Mouse (Mus musculus) splenic B cell, adult 2 months (primary cell): ENCODE measurements around the gene Fh1.

Source experiments
- DNase-seq: peaks from one replicate; pipeline ENCODE4 v3.0.0-alpha.2; 2011; ENCODE audit warnings: low read depth, low spot score
- H3K27me3 ChIP-seq: 2 replicates; pipeline ENCODE4 v1.6.1; 2012; ENCODE audit warnings: mild to moderate bottlenecking, low read length, moderate library complexity, mixed read lengths; ENCODE audit not compliant: control insufficient read depth, poor library complexity, insufficient read depth, severe bottlenecking
- H3K36me3 ChIP-seq: 2 replicates; pipeline ENCODE4 v1.6.1; 2012; ENCODE audit warnings: mild to moderate bottlenecking, low read length, moderate library complexity, mixed read lengths; ENCODE audit not compliant: control insufficient read depth, poor library complexity, insufficient read depth, severe bottlenecking

The Fh1 gene

DNA sequence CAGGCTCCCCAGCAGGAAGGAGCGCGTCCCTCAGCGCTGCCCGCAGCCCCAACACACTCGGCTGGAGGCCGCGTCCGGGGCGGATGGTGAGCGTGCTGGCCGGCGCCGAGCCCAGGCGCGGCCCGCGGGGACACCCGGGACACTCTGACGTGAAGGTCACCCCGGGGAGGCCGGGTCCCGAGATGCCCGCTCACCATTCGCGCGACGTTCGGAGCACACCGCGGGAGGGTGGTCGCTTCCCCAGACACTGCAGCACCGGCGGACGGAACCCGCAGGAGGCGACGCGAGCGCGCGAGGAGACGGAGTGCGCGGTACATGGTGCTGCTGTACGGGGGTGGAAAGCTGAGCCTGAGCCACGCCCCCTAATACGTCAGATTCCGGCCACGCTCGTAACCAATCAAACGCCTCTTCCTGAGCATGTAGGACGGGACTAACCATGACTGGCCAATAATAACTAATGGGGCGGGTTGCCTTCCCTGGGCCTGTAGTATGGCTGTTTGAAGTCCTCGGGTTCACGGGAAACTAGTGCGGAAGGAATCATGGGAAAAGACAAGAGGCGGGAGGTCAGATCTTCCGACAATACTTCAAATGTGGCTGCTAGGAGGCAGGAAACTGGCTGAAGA, at the start of gene Fh1:
Gene Fh1, minus strand, starts transcription at position 379 of the 623 bp plus-strand sequence.
- H3K27me3 ChIP-seq, result no peaks in the 10 kb centered on the region
- peak; percentile 98 for DNase-seq
- H3K36me3 ChIP-seq, result no peaks in the 10 kb centered on the region

DNA sequence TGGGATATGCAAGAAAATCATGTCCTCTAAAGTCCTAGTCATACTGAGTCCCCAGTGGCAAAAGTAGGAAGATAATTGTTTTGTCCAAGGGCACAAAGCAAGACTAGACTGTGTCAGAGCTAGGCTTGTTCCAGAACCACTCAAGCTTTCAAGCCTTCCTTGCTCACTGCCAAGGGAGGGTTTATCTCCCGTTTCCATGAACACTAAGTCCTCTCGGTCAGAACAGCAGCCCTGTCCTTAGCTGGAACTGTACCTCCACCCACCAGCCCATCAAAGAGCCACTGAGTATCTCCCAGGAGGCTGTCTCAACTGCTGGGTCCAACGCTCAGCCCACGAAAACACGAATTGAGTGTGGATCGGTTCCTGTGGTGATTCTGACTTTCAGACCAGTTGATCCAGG, 49.7 kb upstream of the Fh1 start:
- DNase-seq, result no peak
- no peaks in the 10 kb centered on the region for H3K36me3 ChIP-seq
- H3K27me3 ChIP-seq, result no peaks in the 10 kb centered on the region

DNA sequence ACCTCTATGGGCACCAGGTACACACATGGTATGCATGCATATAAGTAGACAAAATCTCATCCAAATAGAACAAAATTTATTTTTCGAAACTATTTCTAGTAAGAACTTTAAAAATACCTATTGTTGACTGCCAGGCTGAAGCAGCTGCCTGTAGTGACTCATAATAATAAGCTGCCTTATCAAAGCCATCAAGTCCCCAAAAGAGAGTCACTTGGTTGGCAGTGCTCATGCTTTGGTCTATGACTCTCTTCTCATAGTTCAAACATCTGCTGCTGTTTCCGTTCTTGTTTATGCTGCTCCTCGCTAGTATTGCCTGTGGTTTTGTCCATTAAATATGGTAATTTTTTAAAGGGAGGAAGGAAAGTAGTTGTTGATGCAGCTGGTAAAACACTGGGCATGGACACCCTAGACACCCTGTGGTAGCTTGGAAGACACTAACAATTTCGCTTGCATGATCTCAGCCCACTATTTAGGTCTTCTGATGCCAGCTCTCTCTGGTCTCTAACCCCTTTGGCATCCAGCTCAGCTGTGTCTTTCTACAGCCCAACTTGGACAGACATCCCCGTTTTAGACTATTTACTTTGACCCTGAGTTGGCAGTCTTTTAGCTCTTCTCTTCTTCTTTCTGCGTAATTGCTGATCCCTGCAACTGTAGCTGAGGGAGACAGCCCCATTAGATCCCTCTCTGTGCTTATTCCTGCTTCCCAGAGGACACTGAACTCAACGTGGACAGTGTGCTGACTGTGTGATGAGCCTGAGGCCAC, 48.3 kb upstream of the Fh1 start:
- Histone ChIP-seq H3K36me3 (no peaks in the 10 kb centered on the region), H3K27me3 (no peaks in the 10 kb centered on the region)
- no peak for DNase-seq

DNA sequence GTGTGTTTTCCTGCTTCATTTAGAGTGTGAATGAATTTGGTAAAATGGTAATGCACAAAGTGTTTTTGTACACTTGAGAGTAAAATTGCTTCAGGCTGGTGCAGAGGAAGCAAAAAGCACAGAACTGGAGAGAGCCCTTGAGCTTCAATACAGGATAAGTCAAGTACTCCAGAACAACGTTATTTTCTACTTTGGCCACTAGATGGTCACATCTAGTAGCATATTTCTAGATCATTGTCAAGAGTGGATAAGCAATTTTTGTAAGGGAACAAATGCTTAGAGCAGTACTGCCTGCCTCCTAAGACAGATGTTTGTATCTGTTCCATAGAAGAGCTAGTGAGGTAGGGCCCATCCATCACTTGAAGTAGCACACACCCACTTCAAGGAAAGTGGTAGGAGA, 46.2 kb upstream of the Fh1 start:
- peak; percentile 24 for DNase-seq
- no peaks in the 10 kb centered on the region for H3K27me3 ChIP-seq

DNA sequence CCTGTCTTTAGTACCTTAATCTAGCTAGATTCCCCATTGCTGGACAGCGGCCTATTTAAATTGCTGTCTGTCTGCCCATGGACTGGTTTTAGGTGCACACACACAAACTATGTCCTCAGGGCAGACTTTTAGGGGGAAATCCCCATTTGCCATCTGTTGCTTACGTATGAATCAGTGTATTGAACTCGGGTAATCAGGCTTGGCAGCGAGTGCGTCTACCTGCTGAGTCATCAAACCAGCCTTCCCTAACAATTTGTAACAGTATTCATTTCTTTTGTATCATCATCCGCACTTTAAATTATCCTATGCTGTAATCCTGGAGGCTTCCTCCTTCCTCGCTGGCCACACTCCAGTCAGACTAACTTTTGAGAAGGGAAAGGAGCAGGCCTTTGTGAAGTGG, 44.6 kb upstream of the Fh1 start:
- Histone ChIP-seq H3K27me3 (no peaks in the 10 kb centered on the region), H3K36me3 (no peaks in the 10 kb centered on the region)
- peak; percentile 18 for DNase-seq

More for the DNA sequence above, 46.2 kb upstream of the Fh1 start:
- H3K36me3 ChIP-seq, result no peaks in the 10 kb centered on the region

DNA sequence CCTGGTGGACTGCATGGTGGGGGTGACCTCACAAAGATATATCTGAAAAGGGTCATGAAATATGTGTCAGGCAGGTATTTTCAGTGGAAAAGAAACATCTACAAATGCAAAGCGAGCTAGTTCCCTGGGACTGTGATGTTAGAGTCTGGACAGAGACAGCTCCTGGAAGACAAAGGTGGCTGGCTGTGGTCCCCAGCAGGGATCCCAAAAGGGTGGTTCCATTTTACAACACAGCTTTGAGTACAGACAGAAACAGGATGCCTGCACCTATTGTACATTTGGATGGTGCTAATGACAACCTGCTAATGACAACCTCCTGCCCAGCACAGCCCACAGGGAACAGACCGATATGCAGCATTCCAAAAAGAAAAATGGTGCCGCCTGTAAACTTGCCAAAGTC, 44.0 kb upstream of the Fh1 start:
- Histone ChIP-seq H3K36me3 (no peaks in the 10 kb centered on the region), H3K27me3 (no peaks in the 10 kb centered on the region)
- DNase-seq, result no peak

DNA sequence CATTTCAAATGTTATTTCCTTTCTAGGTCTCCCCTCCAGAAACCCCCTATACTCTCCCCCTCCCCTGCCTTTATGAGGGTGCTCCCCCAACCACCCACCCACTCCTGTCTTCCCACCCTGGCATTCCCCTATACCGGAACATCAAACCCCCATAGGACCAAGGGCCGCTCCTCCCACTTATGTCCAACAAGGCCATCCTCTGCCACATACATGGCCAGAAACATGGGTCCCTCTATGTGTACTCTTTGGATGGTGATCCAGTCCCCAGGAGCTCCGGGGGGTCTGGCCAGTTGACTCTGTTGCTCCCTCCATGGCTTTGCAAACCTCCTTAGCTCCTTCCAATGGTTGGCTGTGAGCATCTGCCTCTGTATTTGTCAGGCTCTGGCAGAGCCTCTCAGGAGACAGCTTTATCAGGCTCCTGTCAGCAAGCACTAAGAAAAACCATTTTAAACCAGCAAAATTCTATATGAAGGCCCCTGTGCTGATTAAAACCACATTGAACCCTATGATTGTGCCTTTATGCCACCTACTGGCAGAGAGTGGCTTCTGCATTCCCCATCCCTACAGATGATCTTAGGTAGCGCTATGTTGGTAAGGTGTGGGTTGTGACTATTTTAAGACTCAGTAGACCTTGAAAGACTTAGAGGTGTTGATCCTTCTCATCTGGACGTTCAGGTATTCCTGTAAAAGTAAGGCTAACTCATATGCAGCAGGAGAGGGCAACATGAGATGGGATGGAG, 43.4 kb upstream of the Fh1 start:
- H3K36me3 ChIP-seq, result no peaks in the 10 kb centered on the region
- peak; percentile 83 for DNase-seq
- no peaks in the 10 kb centered on the region for H3K27me3 ChIP-seq

DNA sequence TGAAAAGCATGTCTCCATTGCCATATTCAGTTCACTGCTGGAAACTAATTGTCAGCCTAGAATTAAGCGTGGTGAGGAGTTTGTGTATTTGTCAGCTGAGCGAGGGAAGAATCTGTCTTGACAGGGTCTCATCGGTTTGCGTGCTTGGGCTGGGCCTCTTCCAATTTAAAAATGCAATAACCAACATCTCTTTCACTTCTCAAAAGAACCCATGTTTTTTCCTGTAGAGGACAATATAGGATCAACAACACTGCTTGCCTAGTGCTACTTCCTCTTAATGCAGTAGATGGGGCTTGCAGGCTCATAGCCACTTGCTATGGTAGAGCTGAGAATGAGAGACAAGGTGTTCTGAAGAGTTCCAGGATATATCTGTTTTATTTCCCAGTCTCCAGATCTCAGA, 34.5 kb upstream of the Fh1 start:
- Histone ChIP-seq H3K36me3 (peaks cover 20% of the 10 kb centered on the region; the same call in 1 of the 2 replicates), H3K27me3 (no peaks in the 10 kb centered on the region; the same call in 1 of the 2 replicates)
- peak; percentile 61 for DNase-seq

DNA sequence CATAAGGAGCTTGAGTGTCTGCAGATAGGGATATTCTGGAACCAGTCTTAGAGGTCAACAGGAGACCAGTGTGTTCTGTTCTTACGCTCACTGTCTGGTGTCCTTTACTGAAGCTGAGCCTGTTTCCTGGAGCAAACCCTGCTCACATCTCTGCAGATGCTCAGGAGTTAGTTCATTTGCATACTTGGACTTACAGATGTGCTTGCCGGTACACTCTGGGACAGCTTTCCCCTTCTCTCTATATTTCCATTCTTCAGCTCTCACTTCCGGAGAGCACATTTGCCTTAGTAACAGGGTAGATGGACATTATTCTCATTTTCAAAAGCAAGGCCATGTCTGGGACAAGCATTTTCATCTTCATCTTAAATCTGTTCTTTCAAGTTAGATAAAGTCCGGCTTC, 23.2 kb upstream of the Fh1 start:
- Histone ChIP-seq H3K27me3 (no peaks in the 10 kb centered on the region), H3K36me3 (peaks cover 18% of the 10 kb centered on the region)
- no peak for DNase-seq

DNA sequence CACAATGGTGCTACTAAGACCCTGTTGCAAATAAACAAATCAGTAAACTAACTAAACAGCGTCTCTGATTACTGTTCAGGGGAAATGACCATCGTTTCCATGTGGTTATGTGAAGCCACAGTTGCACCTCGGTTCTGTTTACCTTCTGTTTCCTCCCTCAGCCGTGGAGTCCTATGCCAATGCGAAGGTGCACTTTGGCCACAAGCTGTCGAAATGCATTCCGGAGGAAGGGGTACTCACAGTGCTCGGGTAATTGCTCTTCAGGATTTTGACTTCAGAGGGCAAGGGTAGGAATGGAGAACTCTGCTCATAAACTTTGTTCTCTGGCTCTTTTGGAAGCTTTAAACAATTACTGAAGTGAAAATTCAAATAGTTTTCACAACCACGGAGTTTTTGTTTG, 21.5 kb upstream of the Fh1 start:
- no peak for DNase-seq
- Histone ChIP-seq H3K36me3 (peaks cover 11% of the 10 kb centered on the region), H3K27me3 (no peaks in the 10 kb centered on the region)

DNA sequence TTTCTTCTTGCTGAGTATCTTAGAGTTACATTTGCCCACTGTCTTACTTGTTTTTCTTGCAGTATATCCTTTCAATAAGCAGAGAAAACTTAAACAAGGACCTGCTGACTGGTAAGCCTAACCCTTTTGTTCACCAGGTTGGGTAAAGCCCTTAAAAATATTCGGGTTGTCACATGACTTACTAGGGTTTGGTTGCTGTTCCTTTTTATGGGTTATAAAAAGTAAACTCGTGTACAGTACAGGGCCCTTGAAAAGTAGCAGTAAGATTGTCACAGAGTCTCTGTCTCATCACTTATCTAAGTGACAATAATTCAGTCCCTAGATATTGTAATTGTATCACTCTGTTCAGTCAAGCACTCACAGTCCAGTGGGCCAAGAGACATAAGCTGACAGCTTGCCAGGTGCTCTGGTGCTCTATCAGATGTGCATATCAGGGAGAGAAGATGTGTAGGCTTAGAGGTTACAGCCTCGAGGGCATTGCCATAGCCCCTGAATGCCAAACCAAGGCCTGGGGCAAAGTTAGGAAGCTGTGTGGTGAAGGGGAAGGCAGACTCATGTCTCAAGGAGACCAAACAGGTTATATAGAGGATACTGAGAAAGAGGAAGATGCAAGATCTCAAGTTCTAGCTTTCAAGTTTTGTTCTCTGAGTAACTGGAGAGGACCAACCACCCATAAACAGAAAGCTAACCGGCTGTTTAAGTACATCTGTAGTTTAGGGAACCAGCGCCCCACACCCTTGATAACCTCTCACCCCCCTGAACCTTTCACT, 18.2 kb upstream of the Fh1 start:
- Histone ChIP-seq H3K36me3 (peaks cover 5% of the 10 kb centered on the region), H3K27me3 (no peaks in the 10 kb centered on the region)
- peak; percentile 71 for DNase-seq

DNA sequence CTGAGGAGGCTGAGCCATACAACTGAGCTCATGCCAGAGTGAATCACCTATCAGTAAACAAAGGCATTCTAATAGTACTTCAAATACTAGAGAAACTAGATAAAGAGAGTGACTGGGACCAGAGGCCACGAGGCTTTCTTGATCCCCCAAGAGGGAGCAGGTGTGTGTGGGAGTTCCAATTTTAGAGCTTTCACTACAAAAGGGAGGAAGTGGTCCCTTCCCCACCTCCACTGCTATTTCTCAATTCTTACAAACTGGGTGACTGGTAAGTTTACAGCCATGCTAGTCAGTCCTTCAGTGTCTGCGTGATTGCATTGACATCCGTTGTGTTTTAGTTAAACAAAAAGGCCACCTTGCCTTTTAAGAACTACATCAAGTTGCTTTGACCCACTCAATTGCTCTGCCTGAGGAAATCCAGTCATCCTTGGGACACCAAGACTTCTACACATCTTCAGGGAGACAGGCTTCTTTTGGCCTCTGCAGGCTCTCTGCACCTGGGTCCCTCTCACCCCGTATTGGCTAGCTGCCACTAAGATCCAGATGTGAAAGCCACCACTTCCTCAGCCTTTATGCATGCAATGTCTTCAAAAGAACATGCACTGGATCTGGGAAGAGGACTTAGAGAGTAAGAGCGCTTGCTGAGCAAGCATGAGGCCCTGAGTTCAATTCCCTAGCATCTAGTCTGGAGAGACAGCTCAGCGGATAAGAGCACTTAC, 15.2 kb upstream of the Fh1 start:
- Histone ChIP-seq H3K36me3 (peaks cover 1% of the 10 kb centered on the region; the same call in 1 of the 2 replicates), H3K27me3 (no peaks in the 10 kb centered on the region)
- DNase-seq, result peak; percentile 42

DNA sequence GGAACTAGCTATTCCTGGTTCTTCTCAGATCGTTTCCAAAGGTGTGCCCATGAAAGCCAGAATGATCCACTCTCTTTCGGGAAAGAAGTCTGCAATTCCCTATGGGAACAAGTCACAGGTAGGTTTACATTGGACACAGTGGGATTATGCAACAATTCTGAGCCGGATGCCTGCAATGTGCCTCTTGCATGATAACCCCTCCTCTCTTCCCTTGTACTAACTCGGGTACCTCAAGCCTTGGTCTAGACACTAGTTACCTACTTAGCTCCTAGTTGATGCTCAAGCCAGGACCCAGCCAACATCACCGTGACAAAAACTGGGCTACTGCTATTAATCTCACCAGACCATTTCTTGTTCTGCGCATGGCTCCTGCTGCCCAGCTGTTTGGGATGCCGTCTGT, 13.6 kb upstream of the Fh1 start:
- peaks cover 1% of the 10 kb centered on the region; the same call in 1 of the 2 replicates for H3K36me3 ChIP-seq
- no peaks in the 10 kb centered on the region for H3K27me3 ChIP-seq
- no peak for DNase-seq

DNA sequence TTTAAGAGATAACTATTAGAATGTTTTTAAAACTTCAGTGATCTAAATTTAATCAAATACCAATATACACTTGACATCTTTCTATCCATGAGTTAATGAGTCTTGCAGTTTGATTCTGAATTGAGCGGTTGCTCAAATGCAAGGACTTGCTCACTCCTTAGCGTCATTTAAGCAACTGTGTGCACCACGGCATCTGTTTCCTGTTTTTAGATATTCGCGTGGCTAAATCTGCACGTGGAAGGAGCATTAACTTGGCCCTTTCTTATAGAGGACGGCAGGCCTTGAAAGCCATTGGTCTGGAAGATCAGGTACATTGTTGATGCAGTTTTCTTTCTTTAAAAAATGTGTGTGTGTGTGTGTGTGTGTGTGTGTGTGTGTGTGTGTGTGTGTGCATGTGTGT, 12.2 kb upstream of the Fh1 start:
- Histone ChIP-seq H3K27me3 (no peaks in the 10 kb centered on the region), H3K36me3 (peaks cover 1% of the 10 kb centered on the region; the same call in 1 of the 2 replicates)
- peak; percentile 70 for DNase-seq
